Mouse (Mus musculus) forebrain, postnatal 0 days (tissue): ENCODE measurements at regions not wholly inside any gene's neighbourhood (a gene's known extent, or its start where the extent isn't known, plus 50 kb on each side); places are given as distances from the start of the nearest gene placed in this dataset.

Experiments
- ATAC-seq: fragments of 200-750 bp; cut with Nextera tagmentation; 2 replicates; pipeline ENCODE4 v1.8.0; 2017; ENCODE audit warnings: mild to moderate bottlenecking, moderate library complexity
- DNase-seq: peaks from one replicate; pipeline ENCODE4 v3.0.0-alpha.2; 2015
- H3K27ac ChIP-seq: fragments of 300-500 bp; sonication (generic); 2 replicates; pipeline ENCODE4 v1.5.1; 2014; ENCODE audit warnings: low read depth, mild to moderate bottlenecking, antibody characterized with exemption, low read length, moderate library complexity, mixed read lengths
- H3K27me3 ChIP-seq: fragments of 300-500 bp; sonication (generic); 2 replicates; pipeline ENCODE4 v1.6.1; 2014; ENCODE audit warnings: mild to moderate bottlenecking, low read length, mixed read lengths; ENCODE audit not compliant: insufficient read depth
- H3K36me3 ChIP-seq: fragments of 300-500 bp; sonication (generic); 2 replicates; pipeline ENCODE4 v1.6.1; 2014; ENCODE audit warnings: mild to moderate bottlenecking, moderate library complexity; ENCODE audit not compliant: insufficient read depth
- H3K4me1 ChIP-seq: fragments of 300-500 bp; sonication (generic); 2 replicates; pipeline ENCODE4 v1.6.1; 2014; ENCODE audit warnings: antibody characterized with exemption; ENCODE audit not compliant: insufficient read depth
- H3K4me2 ChIP-seq: fragments of 300-500 bp; sonication (generic); 2 replicates; pipeline ENCODE4 v1.6.1; 2014; ENCODE audit warnings: low read depth, mild to moderate bottlenecking, moderate library complexity
- H3K4me3 ChIP-seq: fragments of 300-500 bp; sonication (generic); 2 replicates; pipeline ENCODE4 v1.5.1; 2014; ENCODE audit warnings: low read depth, low read length, mixed read lengths
- H3K9ac ChIP-seq: fragments of 300-500 bp; sonication (generic); 2 replicates; pipeline ENCODE4 v1.6.1; 2014; ENCODE audit warnings: mild to moderate bottlenecking
- H3K9me3 ChIP-seq: fragments of 300-500 bp; sonication (generic); 2 replicates; pipeline ENCODE4 v1.6.1; 2016; ENCODE audit warnings: low read length
- CTCF ChIP-seq: sonication (generic); IDR thresholded peaks from 2 replicates; pipeline ENCODE4 v1.5.1; 2016; ENCODE audit warnings: antibody characterized with exemption, control low read depth, low read depth
- WGBS: fragments of 180-500 bp; shearing (Covaris S2); extraction: QIAGEN DNeasy Blood & Tissue Kit; methylation state at CpG from one replicate; pipeline ENCODE4 v1.1.7; 2014; 5-methylcytosine and 5-hydroxymethylcytosine counted together

GRCm38 (mm10) chr2:50578278-50579043 is 281.9 kb upstream of the Mmadhc start:
- WGBS, result 64% methylated on average over 6 of the region's 6 CpGs
- no peak overlapping the region for H3K4me2 ChIP-seq
- no peak overlapping the region for H3K27ac ChIP-seq
- H3K27me3 ChIP-seq, result no peaks in the 10 kb centered on the region
- no peaks in the 10 kb centered on the region for H3K9me3 ChIP-seq
- no peaks in the 10 kb centered on the region for H3K36me3 ChIP-seq
- no peak for TF ChIP-seq CTCF
- H3K4me3 ChIP-seq, result no peak overlapping the region
- no peak for ATAC-seq
- no peak overlapping the region for H3K9ac ChIP-seq
- no peaks in the 10 kb centered on the region for H3K4me1 ChIP-seq
- no peak for DNase-seq

DNA sequence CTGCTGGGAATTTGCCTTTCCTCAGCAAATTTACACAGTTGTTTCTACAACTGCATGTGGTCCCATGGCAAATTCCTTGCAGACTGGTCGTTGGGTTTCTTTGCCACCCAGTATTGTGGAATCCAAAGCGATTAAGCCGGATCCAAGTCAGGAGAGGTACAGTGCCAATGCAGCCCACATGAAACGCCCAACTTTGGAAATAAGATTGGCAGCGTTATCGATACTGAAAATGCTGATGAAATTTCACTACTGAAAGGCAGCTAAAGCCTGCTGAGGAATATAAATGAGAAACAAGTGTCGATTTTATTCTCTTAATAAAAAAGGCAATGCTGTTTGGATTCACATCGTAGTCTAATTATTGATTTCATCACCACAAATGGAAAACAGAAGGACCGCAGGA is 281.1 kb upstream of the Mmadhc start:
- 56% methylated on average over 9 of the region's 9 CpGs for WGBS
- Histone ChIP-seq H3K27me3 (no peaks in the 10 kb centered on the region), H3K9me3 (no peaks in the 10 kb centered on the region), H3K27ac (no peak overlapping the region), H3K36me3 (no peaks in the 10 kb centered on the region), H3K9ac (no peak overlapping the region), H3K4me2 (no peak overlapping the region), H3K4me3 (no peak overlapping the region), H3K4me1 (no peaks in the 10 kb centered on the region)
- TF ChIP-seq CTCF, result no peak
- ATAC-seq, result no peak
- no peak for DNase-seq

GRCm38 (mm10) chr2:50573455-50573854 is 276.9 kb upstream of the Mmadhc start:
- WGBS, result 53% methylated on average over 3 of the region's 3 CpGs
- H3K4me2 ChIP-seq, result no peak overlapping the region
- ATAC-seq, result no peak
- H3K9ac ChIP-seq, result no peak overlapping the region
- H3K36me3 ChIP-seq, result no peaks in the 10 kb centered on the region
- no peak overlapping the region for H3K4me3 ChIP-seq
- no peak for DNase-seq
- no peaks in the 10 kb centered on the region for H3K9me3 ChIP-seq
- H3K27ac ChIP-seq, result no peak overlapping the region
- H3K27me3 ChIP-seq, result no peaks in the 10 kb centered on the region
- no peak for TF ChIP-seq CTCF
- H3K4me1 ChIP-seq, result peaks cover 5% of the 10 kb centered on the region; the same call in 1 of the 2 replicates

GRCm38 (mm10) chr2:50571021-50571420 is 274.4 kb upstream of the Mmadhc start:
- Histone ChIP-seq H3K4me1 (peaks cover 13% of the 10 kb centered on the region; the same call in 1 of the 2 replicates), H3K27me3 (no peaks in the 10 kb centered on the region), H3K9ac (no peak overlapping the region), H3K9me3 (no peaks in the 10 kb centered on the region), H3K27ac (no peak overlapping the region), H3K4me3 (no peak overlapping the region), H3K4me2 (no peak overlapping the region), H3K36me3 (no peaks in the 10 kb centered on the region)
- 68% methylated on average over 4 of the region's 4 CpGs for WGBS
- TF ChIP-seq CTCF, result no peak
- no peak for DNase-seq
- no peak for ATAC-seq

DNA sequence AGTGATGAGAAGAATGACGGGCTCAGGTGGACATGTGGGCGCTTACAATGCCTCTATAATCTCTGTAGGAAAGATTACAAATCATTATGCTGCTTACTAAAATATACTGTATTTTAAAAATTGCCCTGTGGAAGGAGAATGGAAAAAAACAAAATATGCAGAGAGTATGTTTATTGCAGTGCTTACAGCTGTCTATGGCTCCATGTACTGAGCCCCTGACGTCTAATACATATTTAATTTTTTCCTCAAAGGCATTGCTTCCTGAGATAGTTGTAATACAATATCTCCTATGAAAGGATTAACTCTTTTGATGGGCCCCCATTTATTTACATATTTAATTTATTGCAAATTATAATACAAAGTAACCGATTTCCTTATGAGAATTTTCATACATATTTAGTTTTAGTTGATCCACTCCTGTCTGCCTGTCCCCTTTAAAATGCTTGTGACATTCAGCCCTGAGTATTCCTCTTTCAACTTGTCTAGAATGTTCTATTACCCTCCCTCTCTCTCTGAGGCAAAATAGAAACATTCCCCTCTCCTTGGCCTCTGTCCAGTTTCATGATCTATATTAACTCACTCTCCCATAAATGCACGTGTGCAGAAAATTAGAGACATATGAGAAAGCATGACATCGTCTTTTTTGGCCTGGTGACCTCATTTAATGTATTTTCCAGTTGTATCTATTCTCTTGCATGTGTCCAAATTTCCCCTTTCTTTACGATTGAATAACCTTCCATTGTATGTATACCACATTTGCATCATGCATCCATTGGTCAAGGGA is 273.1 kb upstream of the Mmadhc start:
- no peak overlapping the region for H3K9ac ChIP-seq
- TF ChIP-seq CTCF, result no peak
- no peak for ATAC-seq

GRCm38 (mm10) chr2:50568777-50569501 is 272.3 kb upstream of the Mmadhc start:
- Histone ChIP-seq H3K27me3 (no peaks in the 10 kb centered on the region), H3K27ac (no peak overlapping the region), H3K36me3 (no peaks in the 10 kb centered on the region), H3K4me3 (no peak overlapping the region), H3K9ac (no peak overlapping the region), H3K9me3 (no peaks in the 10 kb centered on the region), H3K4me1 (peaks cover 13% of the 10 kb centered on the region; the same call in 1 of the 2 replicates), H3K4me2 (no peak overlapping the region)
- ATAC-seq (peak; percentile 93), DNase-seq (peak; percentile 70)
- TF ChIP-seq CTCF, result no peak
- WGBS, result 43% methylated on average over 8 of the region's 8 CpGs

More for the DNA sequence above, 273.1 kb upstream of the Mmadhc start:
- H3K27me3 ChIP-seq, result no peaks in the 10 kb centered on the region
- H3K4me2 ChIP-seq, result no peak overlapping the region
- no peaks in the 10 kb centered on the region for H3K9me3 ChIP-seq
- no peaks in the 10 kb centered on the region for H3K36me3 ChIP-seq
- H3K27ac ChIP-seq, result no peak overlapping the region
- H3K4me3 ChIP-seq, result no peak overlapping the region
- peaks cover 13% of the 10 kb centered on the region; the same call in 1 of the 2 replicates for H3K4me1 ChIP-seq
- DNase-seq, result no peak
- WGBS, result 77% methylated on average over 7 of the region's 7 CpGs
